Mouse (Mus musculus) lung, embryonic 16.5 days (tissue): Measurements from ENCODE around the gene Pcsk2. TPM values are rescaled to one million over a fixed set of nuclear protein-coding genes. Genes with fewer than 3 reads are reported as not detected.

Source experiments
- ATAC-seq: fragments of 200-750 bp; cut with Nextera tagmentation; 2 replicates; pipeline ENCODE4 v1.8.0; 2017; ENCODE audit warnings: low read depth, mild to moderate bottlenecking, moderate library complexity
- H3K27ac ChIP-seq: fragments of 300-500 bp; sonication (generic); 2 replicates; pipeline ENCODE4 v1.5.1; 2014; ENCODE audit warnings: mild to moderate bottlenecking, control low read depth, low read length
- H3K27me3 ChIP-seq: fragments of 300-500 bp; sonication (generic); 2 replicates; pipeline ENCODE4 v1.6.1; 2014; ENCODE audit warnings: low read depth, low read length, mixed read lengths; ENCODE audit not compliant: control insufficient read depth, insufficient read depth
- H3K36me3 ChIP-seq: fragments of 300-500 bp; sonication (generic); 2 replicates; pipeline ENCODE4 v1.6.1; 2014; ENCODE audit warnings: low read length; ENCODE audit not compliant: control insufficient read depth, insufficient read depth
- H3K4me1 ChIP-seq: fragments of 300-500 bp; sonication (generic); replicated peaks from 2 replicates; pipeline ENCODE4 v1.6.1; 2014; ENCODE audit warnings: low read length, mixed read lengths; ENCODE audit not compliant: control insufficient read depth, insufficient read depth
- H3K4me2 ChIP-seq: fragments of 300-500 bp; sonication (generic); 2 replicates; pipeline ENCODE4 v1.6.1; 2014; ENCODE audit warnings: low read depth, low read length, control low read depth
- H3K4me3 ChIP-seq: fragments of 300-500 bp; sonication (generic); 2 replicates; pipeline ENCODE4 v1.5.1; 2014; ENCODE audit warnings: mild to moderate bottlenecking, low read length, control low read depth
- H3K9ac ChIP-seq: fragments of 300-500 bp; sonication (generic); 2 replicates; pipeline ENCODE4 v1.6.1; 2014; ENCODE audit warnings: low read length, control low read depth
- H3K9me3 ChIP-seq: fragments of 300-500 bp; sonication (generic); 2 replicates; pipeline ENCODE4 v1.6.1; 2016; ENCODE audit warnings: low read length; ENCODE audit not compliant: control insufficient read depth
- WGBS: fragments of 180-500 bp; shearing (Covaris S2); extraction: QIAGEN DNeasy Blood & Tissue Kit; methylation state at CpG from one replicate; pipeline ENCODE4 v1.1.7; 2014; 5-methylcytosine and 5-hydroxymethylcytosine counted together
- polyA plus RNA-seq: library from polyadenylated mRNA; unstranded; fragments of >200 nt; fragmentation: Nextera tagmentation; extraction: Ambion mirVana; gene quantifications from 2 replicates; pipeline ENCODE4 v1.2.1, GENCODE M21; 2015

The Pcsk2 gene
- polyA plus RNA-seq, 1 experiment from 2014 or later: 0.08 TPM

GRCm38 (mm10) chr2:143739475-143740226 lies 193.7 kb downstream of the Pcsk2 start:
- H3K4me2 ChIP-seq: no peak overlapping the region
- no peaks in the 10 kb centered on the region for H3K9me3 ChIP-seq

DNA sequence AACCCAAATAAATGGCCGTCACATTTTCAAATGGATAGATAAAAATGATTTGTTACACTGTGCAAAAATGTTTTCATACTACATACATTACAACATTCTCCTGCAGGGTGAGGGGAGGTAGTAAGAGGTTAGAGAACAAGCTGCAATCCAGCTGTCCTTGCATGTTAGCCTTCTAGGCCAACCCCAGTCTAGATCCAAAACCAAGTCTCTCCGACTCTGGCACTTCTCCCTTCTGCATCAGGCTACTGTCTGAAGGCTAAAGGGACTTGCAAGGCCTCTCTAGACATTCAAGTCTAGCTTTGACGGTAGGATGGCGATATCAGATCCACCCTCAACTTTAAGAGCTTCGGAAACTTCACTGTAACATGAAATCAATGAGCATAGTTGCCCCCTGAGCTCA lies 196.5 kb downstream of the Pcsk2 start:
- H3K27me3 ChIP-seq: no peaks in the 10 kb centered on the region
- H3K27ac ChIP-seq: no peak overlapping the region
- no peak for ATAC-seq
- no peak overlapping the region for H3K4me3 ChIP-seq
- WGBS: 78% methylated on average over 5 of the region's 5 CpGs
- H3K9me3 ChIP-seq: no peaks in the 10 kb centered on the region
- no peaks in the 10 kb centered on the region for H3K4me1 ChIP-seq
- H3K4me2 ChIP-seq: no peak overlapping the region
- H3K36me3 ChIP-seq: no peaks in the 10 kb centered on the region
- no peak overlapping the region for H3K9ac ChIP-seq

More at GRCm38 (mm10) chr2:143739475-143740226, 193.7 kb downstream of the Pcsk2 start:
- Histone ChIP-seq H3K27ac (no peak overlapping the region), H3K9ac (no peak overlapping the region), H3K27me3 (no peaks in the 10 kb centered on the region), H3K4me1 (no peaks in the 10 kb centered on the region), H3K36me3 (no peaks in the 10 kb centered on the region), H3K4me3 (no peak overlapping the region)
- ATAC-seq: no peak
- WGBS: 79% methylated on average over 7 of the region's 7 CpGs

GRCm38 (mm10) chr2:143743081-143743480 lies 197.1 kb downstream of the Pcsk2 start:
- Histone ChIP-seq H3K27ac (no peak overlapping the region), H3K4me2 (no peak overlapping the region), H3K4me3 (no peak overlapping the region), H3K9ac (no peak overlapping the region), H3K4me1 (no peaks in the 10 kb centered on the region), H3K36me3 (no peaks in the 10 kb centered on the region), H3K9me3 (no peaks in the 10 kb centered on the region), H3K27me3 (no peaks in the 10 kb centered on the region)
- no peak for ATAC-seq
- WGBS: 63% methylated on average over 4 of the region's 4 CpGs

DNA sequence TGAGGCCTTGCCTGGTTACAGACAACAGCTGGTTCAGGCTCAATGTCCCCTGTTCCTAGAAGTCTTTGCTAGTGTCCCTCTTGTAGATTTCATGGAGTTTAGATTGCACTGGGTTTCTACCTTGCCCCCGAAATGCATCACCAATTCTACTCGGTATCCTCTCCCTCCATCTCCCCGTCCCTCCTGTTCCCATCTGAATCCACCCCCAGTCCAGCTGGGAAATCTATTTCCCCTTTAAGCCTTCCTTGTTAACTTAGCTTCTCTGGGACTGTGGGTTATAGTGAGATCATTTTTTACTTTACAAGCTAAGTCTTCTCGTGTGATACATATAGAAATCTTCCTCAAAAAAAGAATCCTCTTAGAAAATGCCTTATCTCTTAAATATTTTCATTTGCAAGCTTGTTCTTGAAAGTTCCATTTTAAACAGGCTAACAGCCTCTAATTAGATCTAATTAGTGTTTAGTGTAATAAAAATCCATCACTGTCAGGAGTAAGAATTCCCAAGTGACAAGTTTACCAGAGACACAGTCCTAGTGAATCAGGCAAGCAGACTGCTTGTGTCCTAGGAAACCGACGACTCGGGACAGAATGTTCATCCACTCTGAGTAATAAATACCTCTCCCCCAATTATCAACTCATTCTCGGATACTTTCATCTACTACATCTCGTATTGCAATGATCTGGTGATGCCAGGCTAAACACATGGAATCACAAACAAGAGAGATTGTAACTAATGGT lies 206.3 kb downstream of the Pcsk2 start:
- H3K4me3 ChIP-seq: no peak overlapping the region
- H3K4me1 ChIP-seq: no peaks in the 10 kb centered on the region
- 64% methylated on average over 9 of the region's 9 CpGs for WGBS
- H3K27me3 ChIP-seq: no peaks in the 10 kb centered on the region
- no peaks in the 10 kb centered on the region for H3K36me3 ChIP-seq
- H3K27ac ChIP-seq: no peak overlapping the region
- H3K9ac ChIP-seq: no peak overlapping the region
- ATAC-seq: no peak
- H3K9me3 ChIP-seq: no peaks in the 10 kb centered on the region
- no peak overlapping the region for H3K4me2 ChIP-seq

DNA sequence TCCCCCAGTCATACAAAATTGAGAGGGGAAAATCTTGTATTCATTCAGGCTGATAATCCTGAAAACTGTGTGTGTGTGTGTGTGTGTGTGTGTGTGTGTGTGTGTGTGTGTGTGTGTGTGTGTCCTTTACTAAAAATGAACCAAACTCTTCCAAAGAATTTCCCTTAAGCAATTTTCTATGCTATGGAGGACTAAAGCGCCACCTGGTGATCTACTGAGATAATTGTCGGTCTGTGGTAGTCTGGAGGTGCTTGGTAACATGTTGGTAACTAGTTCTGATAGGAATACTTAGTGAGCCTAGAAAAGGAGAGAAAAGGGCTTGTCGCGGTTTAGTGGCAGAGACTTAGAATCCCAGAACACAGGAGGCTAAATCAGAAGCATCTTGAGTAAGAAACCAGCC lies 230.5 kb downstream of the Pcsk2 start:
- no peaks in the 10 kb centered on the region for H3K4me1 ChIP-seq
- H3K36me3 ChIP-seq: no peaks in the 10 kb centered on the region
- H3K27me3 ChIP-seq: no peaks in the 10 kb centered on the region
- 8% methylated on average over 4 of the region's 4 CpGs for WGBS
- H3K9me3 ChIP-seq: peaks cover 6% of the 10 kb centered on the region; the same call in 1 of the 2 replicates
- H3K4me2 ChIP-seq: no peak overlapping the region
- no peak overlapping the region for H3K9ac ChIP-seq
- H3K27ac ChIP-seq: no peak overlapping the region
- H3K4me3 ChIP-seq: no peak overlapping the region
- no peak for ATAC-seq

GRCm38 (mm10) chr2:143780310-143780709 lies 234.4 kb downstream of the Pcsk2 start:
- Histone ChIP-seq H3K27me3 (no peaks in the 10 kb centered on the region), H3K4me3 (no peak overlapping the region), H3K4me2 (no peak overlapping the region), H3K36me3 (no peaks in the 10 kb centered on the region), H3K9ac (no peak overlapping the region), H3K4me1 (no peaks in the 10 kb centered on the region), H3K27ac (no peak overlapping the region), H3K9me3 (no peaks in the 10 kb centered on the region)
- no peak for ATAC-seq
- 71% methylated on average over 2 of the region's 2 CpGs for WGBS

DNA sequence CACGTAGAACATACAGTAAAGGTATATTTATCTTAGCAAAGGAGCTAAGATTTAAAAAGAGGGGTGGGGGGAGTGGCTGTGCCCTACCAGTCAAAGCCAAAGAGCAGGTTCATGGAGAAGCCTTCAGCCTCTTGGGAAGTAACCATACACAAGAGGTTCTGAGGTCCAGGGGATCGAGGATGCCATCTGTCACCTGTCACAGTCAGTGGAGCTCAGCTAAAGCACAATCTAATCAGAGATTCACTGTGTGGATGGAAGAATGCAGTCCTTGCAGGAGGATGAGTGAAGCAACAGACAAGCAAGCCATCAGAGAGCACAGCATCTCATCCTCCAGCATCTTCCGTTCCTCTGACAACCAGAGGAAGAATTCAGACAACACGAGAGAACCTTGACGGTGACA lies 244.0 kb downstream of the Pcsk2 start:
- no peaks in the 10 kb centered on the region for H3K4me1 ChIP-seq
- H3K9ac ChIP-seq: no peak overlapping the region
- no peak for ATAC-seq
- WGBS: 72% methylated on average over 5 of the region's 5 CpGs
- H3K27me3 ChIP-seq: no peaks in the 10 kb centered on the region
- H3K27ac ChIP-seq: no peak overlapping the region
- no peak overlapping the region for H3K4me2 ChIP-seq
- no peaks in the 10 kb centered on the region for H3K9me3 ChIP-seq
- H3K36me3 ChIP-seq: no peaks in the 10 kb centered on the region
- no peak overlapping the region for H3K4me3 ChIP-seq

GRCm38 (mm10) chr2:143795858-143796257 lies 249.9 kb downstream of the Pcsk2 start:
- ATAC-seq: no peak
- no peak overlapping the region for H3K9ac ChIP-seq
- H3K4me3 ChIP-seq: no peak overlapping the region
- H3K27ac ChIP-seq: no peak overlapping the region
- no peaks in the 10 kb centered on the region for H3K36me3 ChIP-seq
- no peaks in the 10 kb centered on the region for H3K27me3 ChIP-seq
- H3K9me3 ChIP-seq: no peaks in the 10 kb centered on the region
- whole genome bisulfite sequencing: 74% methylated on average over 4 of the region's 4 CpGs
- H3K4me1 ChIP-seq: no peaks in the 10 kb centered on the region
- H3K4me2 ChIP-seq: no peak overlapping the region

- H3K36me3 ChIP-seq: no peaks in the 10 kb centered on the region
- H3K4me1 ChIP-seq: no peaks in the 10 kb centered on the region
- H3K4me3 ChIP-seq: no peak overlapping the region
- H3K27ac ChIP-seq: no peak overlapping the region
- 59% methylated on average over 4 of the region's 4 CpGs for WGBS
- H3K4me2 ChIP-seq: no peak overlapping the region
- no peak overlapping the region for H3K9ac ChIP-seq
- no peaks in the 10 kb centered on the region for H3K9me3 ChIP-seq
- ATAC-seq: no peak
- no peaks in the 10 kb centered on the region for H3K27me3 ChIP-seq
These were observed 250.5 kb downstream of the Pcsk2 start for GRCm38 (mm10) chr2:143796335-143797013.
